In the genomic region with DNA sequence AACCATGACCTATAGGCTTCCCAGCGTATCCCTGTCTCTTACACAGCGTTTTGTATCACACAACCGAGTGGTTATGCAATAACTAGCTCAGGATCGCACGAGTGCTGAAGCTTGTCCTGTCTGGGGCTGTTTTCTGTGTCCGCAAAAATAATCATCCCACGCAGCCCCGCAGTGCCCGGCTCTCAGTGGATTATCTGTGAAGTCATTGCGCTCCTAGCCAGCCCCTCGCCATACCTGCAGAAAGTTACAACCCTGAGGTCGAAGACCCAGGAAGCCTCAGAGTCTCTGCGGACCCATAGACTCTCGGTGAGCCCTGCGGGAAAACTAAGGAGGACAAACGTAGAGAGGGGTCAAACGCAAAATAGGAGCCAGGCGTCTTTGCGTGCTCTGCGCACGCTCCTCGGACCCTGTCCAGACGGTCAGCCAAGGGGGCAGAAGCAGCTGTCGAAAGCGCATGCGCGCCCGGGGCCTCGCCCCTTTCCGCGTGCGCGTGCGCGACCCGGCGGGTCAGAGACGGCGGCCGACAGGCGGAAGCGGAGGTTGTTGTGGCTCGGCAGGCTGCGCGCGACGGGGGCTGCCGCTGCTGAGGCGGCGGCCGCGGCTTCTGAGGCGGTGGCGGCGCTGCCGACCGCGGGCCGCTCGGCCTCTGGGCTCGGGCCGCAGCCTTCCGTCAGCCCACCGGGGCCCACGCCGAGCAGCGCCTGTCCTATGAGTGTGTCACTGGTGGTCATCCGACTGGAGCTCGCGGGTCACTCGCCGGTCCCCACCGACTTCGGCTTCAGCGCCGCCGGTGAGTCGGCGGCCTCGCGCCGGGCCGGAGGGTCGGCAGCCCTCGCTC, we compare ENCODE assay signal across 8 mouse cellular contexts. TPM values are rescaled to one million over a fixed set of nuclear protein-coding genes. Genes with fewer than 3 reads are reported as not detected.
A peak's percentile ranks its signal among the peaks of the same experiment; 100 is the strongest.
DNase-seq lines count a peak whose midpoint lies in the region; ATAC-seq lines count a peak whose summit lies in the region.

A gene (minus strand): TSS at position 456 of the 838 bp plus-strand sequence.
A gene (plus strand): TSS at position 505 of the 838 bp plus-strand sequence.

- WGBS in hindbrain, embryonic 13.5 days: 2% methylated on average over 69 of the region's 85 CpGs

- no peaks in the 10 kb centered on the region for H3K27me3 ChIP-seq in hindbrain, embryonic 13.5 days

- peak within 1 kb of the TSS; percentile 81 for H3K27ac ChIP-seq in hindbrain, embryonic 13.5 days

- peaks cover 24% of the 10 kb centered on the region for H3K36me3 ChIP-seq in hindbrain, embryonic 13.5 days

- H3K4me2 ChIP-seq in hindbrain, embryonic 13.5 days: peak within 1 kb of the TSS; percentile 85

- peak within 1 kb of the TSS; percentile 97 for H3K4me3 ChIP-seq in hindbrain, embryonic 13.5 days

- peak within 1 kb of the TSS; percentile 98 for H3K9ac ChIP-seq in hindbrain, embryonic 13.5 days

- H3K4me1 ChIP-seq in hindbrain, embryonic 13.5 days (replicated peaks): peaks cover 26% of the 10 kb centered on the region

- H3K9me3 ChIP-seq in hindbrain, embryonic 13.5 days: no peaks in the 10 kb centered on the region

- ATAC-seq in hindbrain, embryonic 13.5 days (ENCODE audit: low FRiP score): peak; percentile 83

- DNase-seq in NIH3T3 (ENCODE audit: low read depth): peak; percentile 97
- peak; percentile 98 for DNase-seq in cerebellum, postnatal 10 days
- peak; percentile 85 to 89 for DNase-seq in frontal cortex, postnatal 14 days (ENCODE audit: low spot score in 2 of 2)
- DNase-seq in layer of hippocampus, postnatal 25 days (ENCODE audit: extremely low spot score in 1 of 2, low spot score in 1 of 2): peak; percentile 90 to 94
- peak; percentile 93 for DNase-seq in lung, postnatal 25 days (ENCODE audit: low spot score)
- DNase-seq in retina, embryonic 14.5 days (ENCODE audit: low spot score): peak; percentile 96
- DNase-seq in thymus, postnatal 4 days: peak; percentile 95

RNA-seq across cellular contexts. Expression of the first gene that starts in this region (rescaled TPM):
- 1.7 and 1.9 TPM in 2 replicates for polyA plus RNA-seq in hindbrain, embryonic 13.5 days (2015; fragmentation: Nextera tagmentation; extraction: Ambion mirVana)
- 1 to 10 TPM; 3.1 to 3.9 TPM for total RNA-seq in layer of hippocampus, postnatal 25 days (2021)

RNA-seq across cellular contexts. Expression of the second gene that starts in this region (rescaled TPM):
- 44.3 and 44.5 TPM in 2 replicates for polyA plus RNA-seq in hindbrain, embryonic 13.5 days (2015; fragmentation: Nextera tagmentation; extraction: Ambion mirVana)
- 10 to 100 TPM; 63.2 to 63.6 TPM for total RNA-seq in layer of hippocampus, postnatal 25 days (2021)

Comparison
In these comparisons a context has a peak if more than half of its experiments do, and no peak if none do; other contexts are left out.
1. Peak in every context shown above with its lines: DNase-seq, ATAC-seq, H3K4me3 ChIP-seq and H3K27ac ChIP-seq.